Mouse (Mus musculus): Measurements from ENCODE around the gene A730061H03Rik.

GRCm38 (mm10) chr14:55592226-55592625 is 32.0 kb upstream of the A730061H03Rik start:
- TF ChIP-seq CTCF (IDR thresholded peaks at IDR 0.05; ENCODE audit: low read depth, low read length), result no peak
- no peak for TF ChIP-seq POLR2AphosphoS5 (IDR thresholded peaks at IDR 0.05; ENCODE audit: insufficient replicate concordance, low read depth, low read length)

Measured in G1E (cell line).